Mouse (Mus musculus) cerebellum, postnatal 10 days (tissue): ENCODE measurements around the gene Ssc5d.

Experiments
- DNase-seq, 2 experiments: peaks; one replicate each; pipeline ENCODE4 v3.0.0; 2021; ENCODE audit warnings: mixed read lengths in 2 of 2

Gene Ssc5d

GRCm38 (mm10) chr7:4950561-4951342, 25.2 kb downstream of the Ssc5d start:
- no peak for DNase-seq

- peak; percentile 48 to 61 for DNase-seq
Observed at GRCm38 (mm10) chr7:4953815-4954445, 28.3 kb downstream of the Ssc5d start.

- no peak for DNase-seq
Observed at GRCm38 (mm10) chr7:4957361-4957760, 31.8 kb downstream of the Ssc5d start.

- no peak for DNase-seq
Observed at GRCm38 (mm10) chr7:4963527-4963926, 37.9 kb downstream of the Ssc5d start.

GRCm38 (mm10) chr7:4964272-4964671, 38.7 kb downstream of the Ssc5d start, which contains the start of gene Sbk2:
TSS of gene Sbk2 (minus strand) at chr7:4964406.
- peak; percentile 66 to 69 for DNase-seq

- no peak for DNase-seq
Observed at GRCm38 (mm10) chr7:4964988-4965387, 39.4 kb downstream of the Ssc5d start.

- no peak for DNase-seq
Observed at GRCm38 (mm10) chr7:4971068-4971467, 45.5 kb downstream of the Ssc5d start, which contains the start of gene Sbk3. TSS of gene Sbk3 (minus strand) at chr7:4971168.

GRCm38 (mm10) chr7:4971710-4972109, 46.1 kb downstream of the Ssc5d start:
- DNase-seq = no peak

GRCm38 (mm10) chr7:4972321-4973047, 46.9 kb downstream of the Ssc5d start:
- no peak for DNase-seq

- no peak for DNase-seq
Observed at GRCm38 (mm10) chr7:4975455-4975854, 49.9 kb downstream of the Ssc5d start.

GRCm38 (mm10) chr7:4976832-4977231, 51.2 kb downstream of the Ssc5d start:
- no peak for DNase-seq

GRCm38 (mm10) chr7:4988250-4988649, 62.7 kb downstream of the Ssc5d start:
- DNase-seq = no peak

- DNase-seq = peak; percentile 35 to 42
Observed at GRCm38 (mm10) chr7:4993347-4993998, 67.9 kb downstream of the Ssc5d start.

- DNase-seq = peak; percentile 33 to 42
Observed at GRCm38 (mm10) chr7:4993999-4994788, 68.6 kb downstream of the Ssc5d start.
